Mouse (Mus musculus) bone marrow, adult 2 months (tissue): ENCODE data around the gene Ankrd28.

Experiments used
- CTCF ChIP-seq: fragments of 200-500 bp; IDR thresholded peaks from 2 replicates; pipeline ENCODE4 v1.5.1; 2011; ENCODE audit warnings: low read length, control low read depth; ENCODE audit not compliant: control insufficient read depth, insufficient read depth
- POLR2A ChIP-seq: fragments of 200-500 bp; IDR thresholded peaks from 2 replicates; pipeline ENCODE4 v1.6.1; 2011; ENCODE audit warnings: low read depth, mild to moderate bottlenecking, control low read depth, low read length, borderline replicate concordance; ENCODE audit not compliant: control insufficient read depth

DNA sequence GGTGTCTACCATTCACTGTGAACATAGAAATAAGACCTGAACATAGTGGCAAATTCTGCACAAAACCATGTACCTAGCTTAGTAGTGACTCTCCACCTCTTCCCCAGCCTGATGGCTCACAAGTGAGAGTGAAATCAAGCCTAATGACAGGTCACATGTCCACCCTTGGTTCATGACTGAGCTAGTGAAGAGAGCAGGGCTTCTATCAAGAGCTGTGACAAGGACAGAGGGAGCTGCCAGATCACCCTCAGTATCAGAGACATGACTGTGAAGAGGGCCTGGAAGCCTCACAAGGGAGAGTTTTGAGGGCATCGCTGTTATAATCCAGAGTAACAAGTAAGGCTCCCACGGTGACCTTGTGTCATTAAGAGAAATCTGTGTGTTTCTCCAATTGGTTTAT, 28.2 kb upstream of the Ankrd28 start:
- TF ChIP-seq POLR2A (no peak), CTCF (no peak)
